Mouse (Mus musculus) heart, embryonic 12.5 days (tissue): Measurements from ENCODE around the gene Ap2s1. TPM values are rescaled to one million over a fixed set of nuclear protein-coding genes. Genes with fewer than 3 reads are reported as not detected.

Experiments used
- polyA plus RNA-seq: library from polyadenylated mRNA; unstranded; fragments of >200 nt; fragmentation: Nextera tagmentation; extraction: Ambion mirVana; gene quantifications from 2 replicates; pipeline ENCODE4 v1.2.1, GENCODE M21; 2016

Ap2s1 gene
- polyA plus RNA-seq, 1 experiment from 2014 or later, result 208 TPM

Other genes starting within 250 kb of the Ap2s1 start
- 20.3 and 21.4 TPM in 2 replicates for gene Arhgap35, start 123.4 kb upstream of the Ap2s1 start, polyA plus RNA-seq
- 0.45 TPM in 2 replicates for gene Ceacam15, start 62.7 kb upstream of the Ap2s1 start, polyA plus RNA-seq
- gene Ceacam9, start 16.5 kb upstream of the Ap2s1 start, polyA plus RNA-seq, result not detected in 2 replicates
- gene Slc1a5, start 42.9 kb downstream of the Ap2s1 start, polyA plus RNA-seq, result 50.8 and 52.0 TPM in 2 replicates
- gene Strn4, start 77.5 kb downstream of the Ap2s1 start, polyA plus RNA-seq, result 97.4 and 103 TPM in 2 replicates
- gene Fkrp, start 78.3 kb downstream of the Ap2s1 start, polyA plus RNA-seq, result 37.6 and 37.8 TPM in 2 replicates
- gene Prkd2, start 104.5 kb downstream of the Ap2s1 start, polyA plus RNA-seq, result 10.8 and 11.8 TPM in 2 replicates
- 14.3 and 15.2 TPM in 2 replicates for gene Dact3, start 136.9 kb downstream of the Ap2s1 start, polyA plus RNA-seq
- 2.3 and 4.3 TPM in 2 replicates for gene Gng8, start 153.4 kb downstream of the Ap2s1 start, polyA plus RNA-seq
- 0.28 and 0.34 TPM in 2 replicates for gene Ptgir, start 168.1 kb downstream of the Ap2s1 start, polyA plus RNA-seq
- gene Calm3, start 185.7 kb downstream of the Ap2s1 start, polyA plus RNA-seq, result 83.6 and 95.0 TPM in 2 replicates
- gene Pnmal2, start 206.3 kb downstream of the Ap2s1 start, polyA plus RNA-seq, result 3.5 and 4.2 TPM in 2 replicates
- gene Pnmal1, start 221.3 kb downstream of the Ap2s1 start, polyA plus RNA-seq, result 0.14 and 0.28 TPM in 2 replicates
- gene Gm42372, start 244.7 kb downstream of the Ap2s1 start, polyA plus RNA-seq, result 0.14 and 0.15 TPM in 2 replicates